Mouse (Mus musculus): ENCODE results near the gene H2afj.

Gene H2afj

DNA sequence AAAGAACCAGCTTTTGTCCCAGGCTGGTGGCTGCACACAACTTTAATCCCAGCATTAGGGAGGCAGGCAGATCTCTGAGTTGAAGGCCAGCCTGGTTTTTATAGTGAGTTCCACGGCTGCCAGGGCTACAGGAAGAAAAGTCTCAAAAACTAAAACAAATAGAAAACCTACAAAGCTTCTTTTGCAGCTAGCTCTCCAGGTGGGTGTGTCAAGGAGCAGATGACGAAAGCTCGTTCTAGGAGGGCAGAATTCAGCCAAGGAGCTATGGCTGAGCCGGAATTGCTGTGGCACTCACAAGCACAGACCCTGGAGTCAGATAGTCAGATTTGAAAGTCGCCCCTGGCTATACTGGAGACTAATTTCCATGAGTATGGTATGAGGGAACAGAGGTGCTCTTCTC lies 1.2 kb upstream of the H2afj start:
- no peak for DNase-seq

DNA sequence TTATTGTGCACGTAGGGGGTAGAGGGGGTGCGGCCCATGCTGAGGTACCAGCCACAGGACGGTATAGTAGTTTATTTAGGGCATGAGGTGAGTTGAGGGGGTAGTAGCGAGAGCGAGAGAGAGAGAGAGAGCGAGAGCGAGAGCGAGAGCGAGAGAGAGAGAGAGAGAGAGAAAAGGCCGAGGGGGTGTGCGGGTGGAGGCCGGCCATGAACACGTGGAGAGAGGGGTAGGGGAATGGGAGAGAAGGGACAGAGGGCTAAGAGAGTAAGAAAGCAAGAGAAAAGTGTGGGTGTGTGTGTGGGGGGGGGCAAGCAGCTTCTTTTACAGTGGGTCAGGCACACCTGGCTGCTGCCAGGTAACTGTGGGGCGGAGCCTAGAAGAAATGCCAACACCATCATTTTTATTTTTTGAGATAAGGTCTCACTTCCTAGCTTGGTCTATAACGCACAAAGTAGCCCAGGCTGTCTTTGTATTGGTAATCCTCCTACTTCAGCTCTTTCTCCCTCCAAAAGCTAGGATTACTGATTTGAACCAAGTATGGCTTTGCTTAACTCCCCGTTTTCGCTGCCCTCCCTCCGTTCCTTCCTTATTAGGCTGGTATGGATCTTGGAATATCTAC lies 540 bp upstream of the H2afj start:
- no peak for DNase-seq

DNA sequence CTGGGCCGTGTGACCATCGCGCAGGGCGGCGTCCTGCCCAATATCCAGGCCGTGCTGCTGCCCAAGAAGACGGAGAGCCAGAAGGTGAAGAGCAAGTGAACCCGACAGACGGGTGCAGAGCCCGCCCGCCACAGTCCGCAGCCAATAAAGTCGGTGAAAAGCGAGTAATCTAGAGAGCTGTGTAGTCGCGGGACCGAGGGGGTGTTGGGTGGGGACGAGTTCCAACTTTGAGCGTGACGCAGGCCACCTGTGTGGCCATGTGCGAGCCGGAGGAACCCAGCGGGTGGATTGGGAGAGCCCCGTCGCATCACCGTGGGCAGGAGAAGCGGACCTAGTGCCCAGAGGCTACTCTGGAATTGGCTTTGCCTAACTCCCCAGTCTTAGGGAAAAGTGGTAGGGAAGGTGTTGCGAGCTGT lies 595 bp downstream of the H2afj start:
- no peak for DNase-seq

DNA sequence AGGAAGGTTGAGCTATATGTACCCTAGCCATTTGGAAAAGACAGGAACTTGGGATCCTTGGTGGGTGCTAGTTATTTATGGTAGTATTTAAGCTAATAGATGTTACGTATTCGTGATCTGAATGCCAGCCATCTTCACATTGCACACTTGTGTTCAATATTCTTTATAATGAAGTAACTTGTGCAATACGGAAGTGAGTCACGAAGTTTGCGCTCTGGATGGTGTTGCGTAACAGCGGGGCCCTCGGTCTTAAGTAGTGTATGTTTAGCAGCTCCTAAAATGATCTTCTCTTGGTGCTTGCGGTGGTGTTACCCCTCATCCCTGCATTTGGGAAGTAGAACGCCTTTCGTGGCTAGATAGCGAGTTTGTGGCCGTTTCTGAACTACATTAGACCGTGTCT lies 1.0 kb downstream of the H2afj start:
- DNase-seq: peak in 1 of 2 experiments; percentile 46

DNA sequence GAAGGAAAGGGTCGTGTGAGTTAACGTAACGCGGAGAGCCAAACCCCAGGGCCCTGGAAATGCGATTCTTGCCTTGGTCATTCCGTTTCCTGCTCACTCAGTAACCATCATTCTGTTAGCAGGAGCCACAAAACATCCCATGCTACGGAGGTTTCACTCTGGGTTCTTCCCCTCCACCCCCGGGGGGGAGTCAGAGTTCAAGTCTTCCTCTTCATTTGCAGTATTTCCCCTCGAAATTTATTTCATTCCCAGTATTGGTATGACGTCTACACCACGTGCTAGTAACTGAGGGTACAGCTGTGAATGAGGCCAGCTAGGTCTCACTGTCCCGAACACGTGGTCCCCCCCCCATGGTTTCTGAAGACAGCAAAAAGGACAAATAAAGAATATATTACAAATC lies 1.6 kb downstream of the H2afj start:
- no peak for DNase-seq

DNA sequence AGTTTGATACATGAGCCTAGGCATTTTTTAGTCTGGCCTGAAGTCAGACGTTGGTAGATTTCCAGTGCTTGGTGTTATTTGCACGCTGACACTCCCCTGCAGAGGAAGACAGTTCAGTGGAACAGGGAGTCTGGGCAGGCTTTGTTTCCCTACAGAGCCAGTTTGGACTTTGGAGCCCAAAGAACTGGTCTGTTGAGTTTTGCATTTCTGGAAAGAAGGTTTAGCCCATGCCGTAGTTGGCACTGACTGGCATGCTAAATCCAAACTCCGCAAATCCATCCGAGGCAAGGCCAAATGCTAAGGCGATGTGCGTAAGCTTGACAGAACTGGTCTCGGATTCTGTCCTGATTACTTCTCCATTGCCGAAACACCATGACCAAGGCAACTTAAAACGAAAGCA lies 3.2 kb downstream of the H2afj start:
- DNase-seq: no peak

DNA sequence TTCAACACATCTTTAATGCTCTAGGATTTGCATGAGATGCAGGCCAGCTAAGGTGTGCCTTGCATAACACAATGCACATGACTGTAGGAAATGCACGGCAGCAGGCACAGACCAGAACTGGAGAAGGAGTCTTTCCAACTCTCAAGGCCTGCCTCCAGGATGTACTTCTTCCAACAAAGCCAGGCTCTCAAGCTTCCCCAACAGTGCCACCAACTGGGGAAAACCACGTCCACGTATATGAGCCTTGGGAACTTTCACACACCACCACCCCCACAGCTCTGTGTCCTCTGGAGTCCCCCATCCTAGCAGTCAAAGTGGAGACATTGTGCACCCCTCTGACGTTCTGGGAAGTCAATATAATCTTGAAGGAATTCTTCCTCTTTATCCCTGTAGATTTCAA lies 5.1 kb downstream of the H2afj start:
- no peak for DNase-seq

DNA sequence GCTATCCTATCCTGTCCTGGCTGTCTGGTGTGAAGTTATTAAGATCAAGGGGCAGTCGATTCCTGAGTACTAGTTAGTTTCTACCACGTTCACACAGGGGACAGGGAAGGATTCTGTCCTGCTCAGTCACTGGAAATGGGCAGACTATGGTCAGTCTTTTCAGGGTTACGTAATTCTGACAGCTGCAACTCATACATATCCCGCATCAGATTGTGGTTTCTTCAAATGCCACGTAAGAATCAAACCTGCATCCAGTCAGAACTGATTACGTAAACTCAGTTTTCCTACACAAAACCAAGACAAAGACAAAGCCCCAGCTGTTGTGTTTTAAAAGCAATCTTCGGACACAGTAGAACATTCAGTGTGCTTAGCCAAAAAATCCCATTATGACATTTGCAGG lies 7.3 kb downstream of the H2afj start:
- DNase-seq: no peak

DNA sequence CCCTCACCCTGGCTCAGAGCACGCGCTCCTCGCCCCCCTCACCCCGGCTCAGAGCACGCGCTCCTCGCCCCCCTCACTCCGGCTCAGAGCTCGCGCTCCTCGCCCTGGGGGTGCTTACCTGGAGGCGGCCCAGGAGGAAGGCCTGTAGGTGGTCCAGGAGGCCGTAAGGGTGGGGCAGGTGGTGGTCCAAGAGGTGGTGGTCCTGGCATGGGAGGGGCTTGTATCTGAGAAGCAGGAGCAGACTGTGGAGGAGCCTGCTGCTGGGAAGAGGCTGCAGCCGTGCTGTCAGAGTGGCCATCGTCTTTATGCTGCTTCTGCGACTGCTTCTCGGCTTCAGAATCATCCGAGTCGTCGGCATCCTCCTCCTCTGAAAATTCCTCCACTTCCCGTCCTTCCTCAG lies 8.8 kb downstream of the H2afj start:
- DNase-seq: no peak

DNA sequence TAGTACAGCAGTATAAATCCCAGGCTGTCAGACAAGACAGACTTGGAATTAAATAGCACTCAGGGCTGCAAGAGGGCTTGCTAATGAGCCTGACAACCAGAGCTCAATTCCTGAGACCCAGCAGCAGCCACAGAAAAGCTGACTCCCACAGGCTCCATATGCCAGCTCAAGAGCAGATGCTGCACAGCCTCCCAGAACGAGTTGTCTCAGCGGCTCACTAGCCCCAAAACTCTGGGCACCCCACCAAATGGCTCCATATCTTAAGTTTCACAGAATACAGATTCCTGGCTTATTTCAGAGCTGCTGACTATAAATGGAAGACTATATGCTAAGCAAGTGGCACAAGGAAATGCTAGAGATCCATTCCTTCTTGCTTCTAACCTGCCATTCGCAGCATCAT lies 9.5 kb downstream of the H2afj start:
- DNase-seq: no peak

DNA sequence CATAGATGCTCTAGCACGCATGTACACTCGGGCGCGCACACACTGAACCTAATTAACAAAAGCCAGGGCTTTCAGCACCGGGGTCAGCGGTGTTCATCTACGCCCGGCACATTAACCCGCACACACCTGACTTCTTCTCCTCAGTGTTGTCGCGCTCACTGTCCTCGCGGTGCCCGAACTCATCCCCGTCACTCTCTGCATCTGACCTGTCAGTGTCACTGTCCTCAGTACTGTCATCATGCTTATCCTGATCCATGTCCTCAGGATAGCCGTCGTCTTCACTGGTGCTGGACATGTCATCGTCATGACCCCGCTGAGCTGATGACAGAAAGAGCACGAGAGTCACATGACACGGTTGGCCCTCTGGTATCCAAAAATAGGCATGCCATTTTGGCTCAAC lies 12.3 kb downstream of the H2afj start:
- DNase-seq: no peak

DNA sequence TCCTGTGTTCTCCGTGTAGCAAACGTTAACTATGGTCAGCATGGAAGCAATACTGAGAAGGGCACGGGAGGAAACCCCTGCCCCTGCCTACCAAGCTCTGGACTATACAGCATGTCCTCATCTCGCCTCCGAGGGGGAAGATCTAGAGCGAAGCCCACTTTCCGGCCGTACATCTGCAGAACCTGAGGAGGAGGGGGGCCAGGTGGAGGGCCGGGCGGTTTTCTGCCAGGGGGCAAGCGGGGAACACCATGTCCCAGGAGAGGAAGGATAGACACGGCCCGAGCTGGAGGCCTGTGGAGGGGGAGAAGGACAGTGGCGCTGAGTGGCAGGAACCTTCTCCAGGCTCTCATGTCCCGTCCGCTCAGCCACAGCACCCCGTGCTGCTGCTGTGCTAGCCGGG lies 13.0 kb downstream of the H2afj start:
- DNase-seq: no peak

DNA sequence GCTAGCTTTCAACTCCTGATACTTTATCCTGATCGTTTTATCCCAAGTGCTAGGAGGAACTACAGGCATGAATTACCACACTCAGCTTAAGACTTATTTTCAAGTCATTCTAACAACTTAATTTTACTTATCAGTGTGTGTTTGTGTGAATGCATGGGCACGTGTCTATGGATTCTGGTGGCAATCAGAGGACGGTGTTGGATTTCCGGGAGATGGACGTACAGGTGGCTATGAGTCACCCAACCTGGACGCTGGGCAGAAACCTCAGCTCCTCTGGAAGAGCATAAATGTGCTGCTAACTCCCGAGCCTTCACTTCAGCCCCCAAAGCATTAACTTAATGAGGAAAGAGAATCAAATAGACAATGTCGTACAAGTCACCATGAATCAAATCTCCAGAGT lies 16.9 kb downstream of the H2afj start:
- no peak for DNase-seq

DNA sequence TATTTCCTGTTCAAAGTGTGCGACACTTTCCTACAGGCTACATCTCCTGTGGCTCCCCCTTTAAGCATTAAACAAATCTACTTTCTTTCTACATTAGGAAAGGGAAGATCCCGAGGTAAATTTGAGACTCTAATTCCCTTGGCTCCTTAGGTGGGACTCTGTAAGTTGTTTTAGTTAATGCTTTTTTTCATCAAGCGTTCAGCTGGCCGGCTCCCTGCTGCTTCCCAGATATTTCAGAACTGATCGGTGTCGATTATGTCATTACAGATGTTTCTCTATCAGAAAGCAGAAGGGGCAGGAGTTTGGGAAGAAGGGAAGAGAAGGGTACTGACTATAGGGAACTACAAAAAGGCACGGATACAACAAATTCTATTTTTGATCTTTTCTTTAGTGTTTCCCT lies 19.1 kb downstream of the H2afj start:
- DNase-seq: no peak

DNA sequence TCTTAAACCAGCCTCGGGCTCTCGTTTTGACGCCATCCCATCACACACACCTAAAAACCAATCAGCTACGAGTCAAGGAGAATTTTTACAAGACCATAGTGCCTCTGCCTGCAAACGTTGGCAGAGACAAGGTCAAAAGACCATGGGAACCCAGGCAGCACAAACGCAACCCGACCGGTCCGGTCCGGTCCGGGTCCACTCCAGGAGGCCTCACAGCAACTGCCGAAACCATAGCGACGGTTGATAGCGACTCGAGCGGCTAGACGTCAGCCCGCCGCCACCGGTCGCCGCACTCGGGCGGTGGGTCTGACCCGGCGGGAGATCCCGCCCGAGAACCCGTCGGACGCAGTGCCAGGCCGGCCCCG lies 19.5 kb downstream of the H2afj start, which contains the start of gene BC049715:
Gene BC049715, plus strand, starts transcription at position 111 of the 365 bp plus-strand sequence.
- no peak for DNase-seq

DNA sequence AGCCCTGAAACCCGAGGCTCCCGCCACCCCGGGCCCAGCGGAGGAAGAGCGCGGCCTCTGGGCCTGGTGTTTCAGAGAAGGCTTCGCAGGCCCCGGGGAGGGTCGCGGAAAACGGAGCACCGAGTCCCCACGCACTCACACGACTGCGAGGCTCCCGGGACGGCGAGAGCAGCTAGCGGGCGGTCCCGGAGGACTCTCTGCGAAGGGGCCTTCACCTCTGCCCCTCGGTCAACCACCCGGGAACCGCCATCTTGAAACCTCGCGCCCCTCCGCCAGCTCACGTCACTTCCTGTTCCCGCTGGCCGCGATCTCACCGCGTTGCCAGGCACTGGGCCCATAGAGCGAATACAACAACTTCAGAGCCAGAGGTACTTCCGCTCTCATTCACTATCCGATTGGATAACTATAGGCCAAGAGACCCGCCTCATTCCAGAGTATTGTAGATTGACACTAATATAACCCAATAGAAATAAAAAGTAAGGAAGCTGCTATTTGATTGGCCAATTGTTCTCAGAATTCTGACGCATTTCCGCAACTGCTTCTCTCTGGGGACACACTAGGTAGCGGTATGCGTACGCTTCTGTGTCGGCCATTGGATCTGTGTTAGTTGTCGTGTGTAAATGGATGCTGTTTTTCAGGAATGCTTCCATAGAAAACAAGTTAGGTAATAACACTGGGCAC lies 20.0 kb downstream of the H2afj start, which contains the start of gene Wbp11:
Gene Wbp11, minus strand, starts transcription at position 353 of the 681 bp plus-strand sequence.
- DNase-seq: peak; percentile 87 to 89

DNA sequence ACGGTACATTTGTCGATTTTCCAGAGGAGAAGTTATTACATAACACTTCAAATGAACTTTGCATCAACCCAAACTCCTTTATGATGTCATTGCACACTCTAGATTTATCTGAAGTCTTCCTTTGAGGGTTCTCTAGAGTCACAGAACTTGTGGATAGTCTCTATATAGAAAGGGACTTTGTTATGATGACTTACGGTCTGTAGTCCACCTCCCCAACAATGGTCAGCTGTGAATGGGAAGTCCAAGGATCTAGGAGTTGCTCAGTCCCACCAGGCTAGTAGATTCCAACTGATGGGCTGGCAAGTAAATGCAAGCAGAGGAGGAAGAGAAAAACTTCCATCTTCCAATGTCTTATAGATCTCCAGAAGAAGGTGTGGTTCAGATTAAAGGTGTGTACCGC lies 20.6 kb downstream of the H2afj start:
- no peak for DNase-seq

DNA sequence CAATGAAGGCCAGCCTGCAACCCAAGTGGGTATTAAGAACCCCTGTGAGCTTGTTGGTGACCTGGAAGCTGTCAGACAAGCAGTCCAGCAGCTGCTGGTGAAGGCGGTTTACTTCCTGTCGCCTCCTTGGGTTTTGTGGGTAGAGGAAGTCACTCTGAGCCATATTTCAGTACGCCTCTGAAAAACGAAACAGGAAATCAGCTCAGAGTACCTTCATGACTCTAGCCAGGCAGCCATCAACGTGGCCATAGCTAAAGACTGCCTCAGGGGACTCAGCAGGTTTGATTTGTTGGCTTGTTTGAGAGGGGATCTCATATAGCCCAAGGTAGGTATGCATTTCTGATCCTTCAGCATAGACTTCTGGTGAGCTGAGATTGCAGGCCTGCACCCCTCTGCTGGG lies 23.7 kb downstream of the H2afj start:
- DNase-seq: no peak

DNA sequence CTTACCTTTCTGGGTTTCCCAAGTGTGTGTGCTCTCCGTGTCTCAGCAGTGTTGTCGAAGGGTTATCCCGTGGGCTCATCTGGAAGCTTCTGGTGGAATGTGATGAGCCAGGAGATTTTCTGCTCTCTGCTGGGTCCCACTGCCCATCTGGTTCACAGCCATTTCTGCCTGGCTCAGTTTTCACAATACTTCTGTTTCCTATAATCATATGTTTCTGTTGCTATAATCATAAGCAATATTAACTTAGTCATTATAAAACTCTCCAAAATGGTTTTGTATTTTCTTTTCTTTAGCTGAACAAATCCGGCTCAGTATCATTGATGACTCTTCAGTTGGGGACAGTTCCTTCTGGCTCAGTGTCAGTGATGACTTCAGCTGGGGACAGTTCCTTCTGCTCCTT lies 27.3 kb downstream of the H2afj start, which contains the start of gene Smco3:
Gene Smco3, minus strand, starts transcription at position 101 of the 400 bp plus-strand sequence.
- no peak for DNase-seq

DNA sequence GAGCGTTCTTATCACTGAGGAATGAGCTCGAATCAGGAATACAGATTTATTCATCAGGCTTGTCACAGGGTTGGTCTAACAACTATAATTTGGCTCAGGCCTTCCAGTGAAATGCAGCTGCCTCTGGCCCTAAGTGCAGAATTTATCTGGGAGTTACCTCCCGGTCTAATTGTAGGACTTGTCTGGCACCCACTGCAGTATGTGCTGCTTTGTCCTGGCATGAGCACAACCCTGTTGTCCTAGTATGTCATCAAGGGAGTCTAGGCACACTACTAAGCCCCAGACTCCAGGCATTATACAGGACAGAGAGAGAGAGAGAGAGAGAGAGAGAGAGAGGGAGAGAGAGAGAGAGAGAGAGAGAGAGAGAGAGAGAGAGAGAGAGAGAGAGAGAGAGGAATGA lies 29.3 kb downstream of the H2afj start:
- DNase-seq: no peak

DNA sequence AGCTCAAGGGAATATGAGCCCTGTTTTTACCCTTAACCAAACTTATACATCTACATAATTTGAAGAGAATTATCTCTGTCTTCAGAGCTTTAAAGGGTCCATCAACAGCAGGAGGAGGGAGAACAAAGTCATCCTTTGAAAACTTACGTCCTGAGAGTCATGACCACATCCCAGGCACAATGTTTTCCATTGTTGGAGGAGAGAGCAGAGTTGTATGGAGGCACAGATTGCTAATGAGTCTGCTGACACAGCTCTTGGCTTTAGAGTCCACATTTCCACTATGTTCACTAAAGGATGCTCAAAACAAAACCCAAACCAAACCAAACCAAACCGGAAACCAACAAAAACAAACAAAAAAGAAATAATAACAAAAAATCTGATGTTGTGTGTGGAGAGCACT lies 36.9 kb downstream of the H2afj start:
- no peak for DNase-seq

DNA sequence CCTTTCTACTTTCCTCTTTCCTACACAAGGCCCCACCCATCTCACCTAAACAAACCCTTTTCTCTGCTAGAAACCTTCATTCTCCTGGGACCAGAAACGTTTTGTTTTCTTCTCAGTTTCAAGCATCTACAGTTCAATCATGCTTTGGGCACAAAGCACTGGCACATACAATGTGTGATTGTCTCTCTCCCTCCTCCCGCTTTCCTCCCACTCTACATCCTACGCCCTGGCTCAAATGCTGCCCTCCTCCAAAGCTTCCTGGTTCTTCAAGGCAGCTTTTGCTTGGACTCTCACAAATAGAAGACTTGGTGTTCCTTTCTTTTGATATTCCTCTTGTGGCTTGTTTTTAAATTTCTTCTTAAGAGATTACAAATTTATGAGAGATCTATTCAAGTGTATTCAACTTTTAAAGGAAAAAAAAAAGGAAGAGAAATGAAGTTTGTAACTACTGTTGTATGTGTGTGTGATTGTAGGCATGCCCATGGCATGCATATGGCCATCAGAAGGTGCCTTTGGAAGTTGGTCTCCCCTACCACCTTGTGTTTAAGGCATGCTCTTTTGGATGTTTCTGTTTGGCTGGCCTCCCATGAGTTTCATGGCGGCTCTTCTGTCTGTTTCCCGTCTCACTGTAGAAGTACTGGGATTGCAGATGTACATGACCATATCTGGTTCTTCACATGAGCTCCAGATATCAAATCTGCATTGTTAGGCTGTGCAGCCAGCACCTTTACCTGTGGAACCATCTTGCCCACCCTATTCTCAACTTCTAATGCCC lies 37.8 kb downstream of the H2afj start:
- no peak for DNase-seq

DNA sequence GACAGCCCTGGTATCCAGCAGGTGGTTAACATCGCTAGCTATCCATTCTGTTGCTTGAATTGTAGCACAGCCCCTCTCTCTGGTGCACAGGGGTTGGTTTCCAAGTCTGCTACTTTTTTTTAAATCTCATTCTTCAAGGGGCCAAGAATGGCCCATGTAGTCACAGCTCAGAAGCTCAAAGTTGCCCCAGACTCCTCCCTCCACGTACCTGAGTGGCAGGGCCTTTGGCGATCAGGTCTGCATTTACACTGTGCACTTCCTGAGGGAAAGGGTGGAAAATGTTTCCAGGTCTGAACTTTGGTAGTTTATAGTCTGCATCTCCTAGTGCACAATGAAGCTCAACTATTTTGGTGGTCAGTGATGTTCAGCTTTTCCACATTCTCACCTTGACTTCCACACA lies 39.2 kb downstream of the H2afj start:
- no peak for DNase-seq

DNA sequence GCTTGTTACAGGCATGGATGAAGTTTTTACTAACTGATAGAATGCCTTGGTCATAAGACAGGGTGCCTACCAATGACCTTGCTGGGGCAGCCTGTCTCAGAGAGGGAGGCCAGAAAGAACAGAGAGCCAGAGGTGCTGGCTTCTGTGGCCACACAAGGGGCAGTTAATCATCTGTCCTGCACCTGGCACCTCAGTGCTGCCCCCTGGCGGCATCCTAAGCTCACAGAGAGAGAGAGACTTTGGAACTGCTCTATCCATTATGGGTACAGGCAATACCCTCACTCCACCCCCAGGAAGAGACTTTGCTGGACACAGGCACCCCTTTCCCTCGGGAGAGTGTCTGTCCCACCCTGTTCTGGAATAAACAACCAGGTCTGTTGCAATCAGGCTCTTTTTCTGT lies 39.7 kb downstream of the H2afj start:
- peak; percentile 30 to 73 for DNase-seq
